Mouse (Mus musculus) heart, postnatal 0 days (tissue): ENCODE measurements around the gene AY358078. TPM values are rescaled to one million over a fixed set of nuclear protein-coding genes. Genes with fewer than 3 reads are reported as not detected.
A peak's percentile ranks its signal among the peaks of the same experiment; 100 is the strongest.
"Not testable (repeated sequence)": the region's sequence is repeated elsewhere in the genome, so short reads cannot be mapped to it uniquely, and the experiment has no call there.

Source experiments
- ATAC-seq: fragments of 200-750 bp; cut with Nextera tagmentation; 2 replicates; pipeline ENCODE4 v1.8.0; 2017; ENCODE audit warnings: low read depth, moderate number of reproducible peaks, moderate library complexity; ENCODE audit not compliant: insufficient read depth
- DNase-seq: peaks from one replicate; pipeline ENCODE4 v3.0.0-alpha.2; 2016; ENCODE audit warnings: low spot score
- H3K27ac ChIP-seq: fragments of 300-500 bp; sonication (generic); 2 replicates; pipeline ENCODE4 v1.5.1; 2014; ENCODE audit warnings: low read depth, mild to moderate bottlenecking
- H3K27me3 ChIP-seq: fragments of 300-500 bp; sonication (generic); 2 replicates; pipeline ENCODE4 v1.6.1; 2014; ENCODE audit warnings: low read length, mixed read lengths; ENCODE audit not compliant: control insufficient read depth, insufficient read depth
- H3K36me3 ChIP-seq: fragments of 300-500 bp; sonication (generic); replicated peaks from 2 replicates; pipeline ENCODE4 v1.6.1; 2014; ENCODE audit warnings: low read length, mixed read lengths; ENCODE audit not compliant: control insufficient read depth, insufficient read depth
- H3K4me1 ChIP-seq: fragments of 300-500 bp; sonication (generic); 2 replicates; pipeline ENCODE4 v1.6.1; 2014; ENCODE audit warnings: antibody characterized with exemption; ENCODE audit not compliant: control insufficient read depth, insufficient read depth
- H3K4me2 ChIP-seq: fragments of 300-500 bp; sonication (generic); 2 replicates; pipeline ENCODE4 v1.6.1; 2014; ENCODE audit warnings: low read depth, mild to moderate bottlenecking, low read length, moderate library complexity
- H3K4me3 ChIP-seq: fragments of 300-500 bp; sonication (generic); 2 replicates; pipeline ENCODE4 v1.5.1; 2014; ENCODE audit warnings: low read depth, low read length
- H3K9ac ChIP-seq: fragments of 300-500 bp; sonication (generic); replicated peaks from 2 replicates; pipeline ENCODE4 v1.6.1; 2014; ENCODE audit warnings: low read depth, low read length, mixed read lengths
- H3K9me3 ChIP-seq: fragments of 300-500 bp; sonication (generic); replicated peaks from 2 replicates; pipeline ENCODE4 v1.6.1; 2016; ENCODE audit warnings: low read length; ENCODE audit not compliant: control insufficient read depth
- CTCF ChIP-seq: IDR thresholded peaks from 2 replicates; pipeline ENCODE4 v1.5.1; 2016; ENCODE audit warnings: antibody characterized with exemption, control low read depth, low read depth
- EP300 ChIP-seq: IDR thresholded peaks from 2 replicates; pipeline ENCODE4 v1.6.1; 2016; ENCODE audit warnings: antibody characterized with exemption, low read depth
- WGBS: fragments of 180-500 bp; shearing (Covaris S2); extraction: QIAGEN DNeasy Blood & Tissue Kit; methylation state at CpG from one replicate; pipeline ENCODE4 v1.1.7; 2014; 5-methylcytosine and 5-hydroxymethylcytosine counted together
- microRNA-seq: library from miRNA; unstranded; fragments of <30 nt; microRNA quantifications from one replicate; pipeline ENCODE4, GENCODE M21; 2016
- polyA plus RNA-seq: library from polyadenylated mRNA; unstranded; fragments of >200 nt; fragmentation: Nextera tagmentation; extraction: Ambion mirVana; gene quantifications from 2 replicates; pipeline ENCODE4 v1.2.1, GENCODE M21; 2015
- total RNA-seq: library from RNA; depleted of rRNA; stranded (reverse); fragments of >200 nt; gene quantifications from 2 replicates; pipeline ENCODE4 v1.2.3, GENCODE M21; 2014; ENCODE audit warnings: low replicate concordance; rRNA removed

The AY358078 gene
- total and polyA plus RNA-seq, 2 experiments from 2014 or later: not detected

- H3K36me3 ChIP-seq, H3K9ac ChIP-seq, H3K4me1 ChIP-seq, H3K4me3 ChIP-seq, H3K27ac ChIP-seq, H3K27me3 ChIP-seq, H3K9me3 ChIP-seq, H3K4me2 ChIP-seq, ATAC-seq, DNase-seq: not testable (repeated sequence)
- TF ChIP-seq CTCF: peak; percentile 47
- WGBS: 43% methylated on average over 3 of the region's 3 CpGs
These were observed 51.2 kb downstream of the AY358078 start for GRCm38 (mm10) chr14:51851006-51851405.

GRCm38 (mm10) chr14:51853399-51853798, 53.6 kb downstream of the AY358078 start, which contains the start of gene Ear6:
Gene Ear6 (plus strand): TSS chr14:51853699.
- Histone ChIP-seq H3K27me3 (no peaks in the 10 kb centered on the region), H3K4me3 (no peak within 1 kb of the TSS), H3K4me2 (no peak within 1 kb of the TSS), H3K9ac (no peak within 1 kb of the TSS), H3K4me1 (no peaks in the 10 kb centered on the region), H3K36me3 (no peaks in the 10 kb centered on the region), H3K27ac (no peak within 1 kb of the TSS), H3K9me3 (no peaks in the 10 kb centered on the region)
- TF ChIP-seq EP300: no peak
- TF ChIP-seq CTCF: no peak
- no peak for DNase-seq
- no peak for ATAC-seq

GRCm38 (mm10) chr14:51855280-51855679, 55.4 kb downstream of the AY358078 start:
- not testable (repeated sequence) for H3K27me3 ChIP-seq, H3K4me2 ChIP-seq, DNase-seq, H3K4me3 ChIP-seq, H3K4me1 ChIP-seq, H3K9ac ChIP-seq, H3K27ac ChIP-seq, H3K36me3 ChIP-seq, ATAC-seq, H3K9me3 ChIP-seq
- 78% methylated on average over 7 of the region's 7 CpGs for WGBS

DNA sequence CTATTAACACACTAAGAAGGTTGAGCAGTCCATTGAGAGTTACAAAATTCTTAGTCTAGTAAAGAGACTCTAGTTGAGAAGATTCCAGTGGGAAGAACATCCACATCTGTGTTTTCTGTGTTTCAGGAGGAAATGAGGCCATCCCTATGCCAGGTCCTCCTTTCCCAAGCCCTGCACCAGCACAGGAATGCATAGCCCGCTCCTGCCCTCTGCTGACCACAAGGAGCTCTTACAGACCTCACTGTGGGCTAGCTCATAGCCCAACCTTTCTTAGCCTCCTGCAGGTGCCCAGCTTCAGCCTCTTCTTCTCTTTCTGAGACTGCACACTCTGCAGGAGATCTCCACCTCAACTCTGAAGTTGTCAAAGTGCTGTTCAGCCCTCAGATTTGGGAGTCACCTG, 63.8 kb downstream of the AY358078 start:
- peak; percentile 55; the same call in 1 of the 2 replicates for ATAC-seq
- H3K36me3 ChIP-seq, H3K9ac ChIP-seq, H3K27me3 ChIP-seq, H3K27ac ChIP-seq, H3K4me3 ChIP-seq, H3K4me2 ChIP-seq, DNase-seq, H3K4me1 ChIP-seq, H3K9me3 ChIP-seq: not testable (repeated sequence)
- WGBS: 0% methylated on average over 1 of the region's 1 CpGs
- peak; percentile 48 for TF ChIP-seq CTCF

DNA sequence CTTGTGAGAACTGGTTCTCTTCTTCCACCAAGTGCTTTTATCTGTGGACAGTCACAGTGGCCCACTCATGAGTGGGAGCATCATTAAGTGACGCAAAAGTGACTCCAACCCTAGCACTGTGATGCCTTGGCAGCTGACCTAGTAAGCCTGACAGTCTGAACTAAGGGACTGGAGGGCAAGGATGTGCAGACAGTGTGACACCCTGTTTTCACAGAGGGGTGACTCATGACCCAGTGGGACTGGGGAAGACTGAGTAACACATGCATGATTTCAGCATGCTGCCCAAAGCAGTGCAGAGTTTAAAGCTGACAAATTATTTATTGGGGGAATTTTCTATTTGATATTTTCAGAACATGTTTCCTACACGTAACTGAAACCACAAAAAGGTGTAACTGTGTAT, 70.9 kb downstream of the AY358078 start:
- no peak for TF ChIP-seq CTCF
- no peak for TF ChIP-seq EP300
- DNase-seq (no peak), ATAC-seq (no peak)
- Histone ChIP-seq H3K36me3 (no peaks in the 10 kb centered on the region), H3K27ac (no peak overlapping the region), H3K27me3 (no peaks in the 10 kb centered on the region), H3K4me2 (no peak overlapping the region), H3K4me1 (no peaks in the 10 kb centered on the region), H3K9ac (no peak overlapping the region), H3K4me3 (no peak overlapping the region), H3K9me3 (no peaks in the 10 kb centered on the region)
- 42% methylated on average over 2 of the region's 2 CpGs for WGBS

DNA sequence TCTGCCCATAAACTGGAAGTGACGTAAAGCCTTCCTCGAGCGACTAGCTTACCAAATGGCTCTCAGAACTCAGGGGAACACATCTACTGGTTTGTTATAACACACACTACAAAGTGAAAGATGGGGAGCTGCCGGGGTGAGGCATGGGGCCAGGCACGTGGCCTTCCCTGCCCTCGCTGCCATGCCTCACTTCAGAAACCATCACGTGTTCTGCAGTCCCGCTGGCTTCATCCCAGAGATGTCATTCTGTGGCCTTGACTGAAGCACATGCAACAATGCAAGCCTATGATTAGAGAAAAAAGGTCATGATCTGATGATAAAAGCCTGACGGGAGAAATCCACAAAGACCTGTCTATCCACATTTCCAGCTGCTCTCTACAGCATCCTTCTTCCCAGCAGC, 71.9 kb downstream of the AY358078 start:
- WGBS: 61% methylated on average over 9 of the region's 9 CpGs
- H3K36me3 ChIP-seq: no peaks in the 10 kb centered on the region
- ATAC-seq (no peak), DNase-seq (no peak)
- no peaks in the 10 kb centered on the region for H3K4me1 ChIP-seq
- no peak overlapping the region for H3K27ac ChIP-seq
- H3K4me3 ChIP-seq: no peak overlapping the region
- no peaks in the 10 kb centered on the region for H3K9me3 ChIP-seq
- no peak overlapping the region for H3K4me2 ChIP-seq
- H3K27me3 ChIP-seq: no peaks in the 10 kb centered on the region
- TF ChIP-seq CTCF: no peak
- no peak for TF ChIP-seq EP300
- H3K9ac ChIP-seq: no peak overlapping the region

Small RNAs within 50 kb of the gene (microRNA-seq; reads per million reads assigned to microRNA genes)
- not detected for gene Gm27375

Other genes with a start within 250 kb of the AY358078 start
- gene Gm5622, start 247.3 kb upstream of the AY358078 start, total RNA-seq: not detected in 2 replicates
- not detected in 2 replicates for gene Gm5622, start 247.3 kb upstream of the AY358078 start, polyA plus RNA-seq
- not detected in 2 replicates for gene Gm17175, start 226.0 kb upstream of the AY358078 start, total RNA-seq
- not detected in 2 replicates for gene Gm17175, start 226.0 kb upstream of the AY358078 start, polyA plus RNA-seq
- not detected in 2 replicates for gene Gm17174, start 207.9 kb upstream of the AY358078 start, total RNA-seq
- not detected in 2 replicates for gene Gm17174, start 207.9 kb upstream of the AY358078 start, polyA plus RNA-seq
- not detected in 2 replicates for gene Gm17078, start 188.7 kb upstream of the AY358078 start, total RNA-seq
- not detected in 2 replicates for gene Gm17078, start 188.7 kb upstream of the AY358078 start, polyA plus RNA-seq
- gene Gm4181, start 164.4 kb upstream of the AY358078 start, total RNA-seq: not detected in 2 replicates
- gene Gm4181, start 164.4 kb upstream of the AY358078 start, polyA plus RNA-seq: not detected in 2 replicates
- not detected in 2 replicates for gene Gm17079, start 104.6 kb upstream of the AY358078 start, total RNA-seq
- not detected in 2 replicates for gene Gm17079, start 104.6 kb upstream of the AY358078 start, polyA plus RNA-seq
- not detected in 2 replicates for gene Gm5800, start 82.9 kb upstream of the AY358078 start, total RNA-seq
- not detected in 2 replicates for gene Gm5800, start 82.9 kb upstream of the AY358078 start, polyA plus RNA-seq
- not detected in 2 replicates for gene Ang4, start 26.5 kb upstream of the AY358078 start, total RNA-seq
- not detected in 2 replicates for gene Ang4, start 26.5 kb upstream of the AY358078 start, polyA plus RNA-seq
- not detected in 2 replicates for gene Ear6, start 53.7 kb downstream of the AY358078 start, total RNA-seq
- not detected in 2 replicates for gene Ear6, start 53.7 kb downstream of the AY358078 start, polyA plus RNA-seq
- 21.6 and 57.0 TPM in 2 replicates for gene Mettl17, start 84.8 kb downstream of the AY358078 start, total RNA-seq
- gene Mettl17, start 84.8 kb downstream of the AY358078 start, polyA plus RNA-seq: 27.2 and 37.7 TPM in 2 replicates
- gene Slc39a2, start 92.8 kb downstream of the AY358078 start, total RNA-seq: not detected in 2 replicates
- 0.15 and 0.26 TPM in 2 replicates for gene Slc39a2, start 92.8 kb downstream of the AY358078 start, polyA plus RNA-seq
- gene Ndrg2, start 114.1 kb downstream of the AY358078 start, total RNA-seq: 785 and 1,158 TPM in 2 replicates
- gene Ndrg2, start 114.1 kb downstream of the AY358078 start, polyA plus RNA-seq: 581 and 591 TPM in 2 replicates
- gene Tppp2, start 118.4 kb downstream of the AY358078 start, total RNA-seq: not detected in 2 replicates
- not detected in 2 replicates for gene Tppp2, start 118.4 kb downstream of the AY358078 start, polyA plus RNA-seq
- not detected in 2 replicates for gene Rnase13, start 122.7 kb downstream of the AY358078 start, total RNA-seq
- not detected in 2 replicates for gene Rnase13, start 122.7 kb downstream of the AY358078 start, polyA plus RNA-seq
- 35.4 and 36.4 TPM in 2 replicates for gene Arhgef40, start 184.7 kb downstream of the AY358078 start, total RNA-seq
- 26.9 and 27.6 TPM in 2 replicates for gene Arhgef40, start 184.7 kb downstream of the AY358078 start, polyA plus RNA-seq
- 0.57 TPM in 1 of 2 replicates, not detected in the other for gene Tmem253, start 215.6 kb downstream of the AY358078 start, total RNA-seq
- 0.18 and 1.0 TPM in 2 replicates for gene Tmem253, start 215.6 kb downstream of the AY358078 start, polyA plus RNA-seq
- 41.2 and 51.6 TPM in 2 replicates for gene Zfp219, start 220.7 kb downstream of the AY358078 start, total RNA-seq
- gene Zfp219, start 220.7 kb downstream of the AY358078 start, polyA plus RNA-seq: 12.7 and 13.9 TPM in 2 replicates
- gene Olfr221, start 242.4 kb downstream of the AY358078 start, total RNA-seq: not detected in 2 replicates
- not detected in 2 replicates for gene Olfr221, start 242.4 kb downstream of the AY358078 start, polyA plus RNA-seq